Mouse (Mus musculus) heart, embryonic 16.5 days (tissue): ENCODE data around the gene Trmt13. TPM values are rescaled to one million over a fixed set of nuclear protein-coding genes. Genes with fewer than 3 reads are reported as not detected.

Experiments
- ATAC-seq: fragments of 200-750 bp; cut with Nextera tagmentation; replicated peaks from 2 replicates; pipeline ENCODE4 v1.8.0; 2017; ENCODE audit warnings: moderate number of reproducible peaks; ENCODE audit not compliant: insufficient read depth, low FRiP score; ENCODE audit errors: extremely low read depth
- H3K27ac ChIP-seq: fragments of 300-500 bp; sonication (generic); 2 replicates; pipeline ENCODE4 v1.5.1; 2014; ENCODE audit warnings: mild to moderate bottlenecking, low read length, control low read depth, moderate library complexity
- H3K27me3 ChIP-seq: fragments of 300-500 bp; sonication (generic); 2 replicates; pipeline ENCODE4 v1.6.1; 2014; ENCODE audit warnings: low read length, mixed read lengths; ENCODE audit not compliant: control insufficient read depth, insufficient read depth
- H3K36me3 ChIP-seq: fragments of 300-500 bp; sonication (generic); 2 replicates; pipeline ENCODE4 v1.6.1; 2014; ENCODE audit not compliant: control insufficient read depth, insufficient read depth
- H3K4me1 ChIP-seq: fragments of 300-500 bp; sonication (generic); 2 replicates; pipeline ENCODE4 v1.6.1; 2014; ENCODE audit warnings: low read length, mixed read lengths; ENCODE audit not compliant: control insufficient read depth, insufficient read depth
- H3K4me2 ChIP-seq: fragments of 300-500 bp; sonication (generic); 2 replicates; pipeline ENCODE4 v1.6.1; 2014; ENCODE audit warnings: low read depth, mild to moderate bottlenecking, control low read depth, low read length
- H3K4me3 ChIP-seq: fragments of 300-500 bp; sonication (generic); 2 replicates; pipeline ENCODE4 v1.5.1; 2014; ENCODE audit warnings: mild to moderate bottlenecking, control low read depth, low read length
- H3K9ac ChIP-seq: fragments of 300-500 bp; sonication (generic); 2 replicates; pipeline ENCODE4 v1.6.1; 2014; ENCODE audit warnings: low read length, control low read depth
- H3K9me3 ChIP-seq: fragments of 300-500 bp; sonication (generic); replicated peaks from 2 replicates; pipeline ENCODE4 v1.6.1; 2016; ENCODE audit warnings: low read length; ENCODE audit not compliant: control insufficient read depth
- WGBS: fragments of 180-500 bp; shearing (Covaris S2); extraction: QIAGEN DNeasy Blood & Tissue Kit; methylation state at CpG from one replicate; pipeline ENCODE4 v1.1.7; 2014; 5-methylcytosine and 5-hydroxymethylcytosine counted together
- polyA plus RNA-seq: library from polyadenylated mRNA; unstranded; fragments of >200 nt; fragmentation: Nextera tagmentation; extraction: Ambion mirVana; gene quantifications from 2 replicates; pipeline ENCODE4 v1.2.1, GENCODE M21; 2015

Gene Trmt13
- polyA plus RNA-seq, 1 experiment from 2014 or later, result 18.9 TPM

DNA sequence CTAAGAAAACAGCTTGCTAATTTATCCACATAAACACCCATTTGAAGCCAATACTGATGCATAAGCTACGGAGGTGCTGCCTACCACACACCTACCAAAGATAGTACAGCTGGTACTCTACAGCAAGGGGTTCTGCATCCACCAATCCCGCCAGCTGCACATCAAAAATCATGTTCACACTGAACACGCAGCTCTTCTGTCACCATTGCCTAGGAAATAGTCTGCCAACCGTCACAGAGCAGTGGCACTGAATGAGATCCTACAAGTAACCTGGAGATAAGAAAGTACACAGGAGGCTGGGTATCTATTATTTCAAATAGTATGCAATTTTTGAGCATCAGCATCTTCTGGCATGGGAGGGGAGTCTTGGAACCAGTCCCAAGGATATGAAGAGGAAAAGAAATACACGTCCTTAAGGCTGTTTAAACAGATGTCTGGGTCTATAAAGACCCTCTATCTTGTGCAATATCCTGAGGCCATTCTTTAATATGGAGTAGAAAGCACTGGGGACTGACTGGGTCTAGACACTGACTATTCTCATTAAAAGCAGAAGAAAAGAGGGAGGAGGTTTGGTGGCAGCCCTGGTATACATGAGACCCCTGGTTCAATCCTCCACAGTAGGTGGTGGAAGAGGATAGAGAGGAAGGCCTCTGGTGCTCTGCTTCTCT, 39.0 kb upstream of the Trmt13 start:
- Histone ChIP-seq H3K27me3 (no peaks in the 10 kb centered on the region), H3K4me1 (peaks cover 23% of the 10 kb centered on the region), H3K36me3 (peaks cover 6% of the 10 kb centered on the region; the same call in 1 of the 2 replicates), H3K4me2 (no peak overlapping the region), H3K9me3 (no peaks in the 10 kb centered on the region), H3K27ac (no peak overlapping the region), H3K4me3 (no peak overlapping the region), H3K9ac (no peak overlapping the region)
- no peak for ATAC-seq
- 45% methylated on average over 5 of the region's 5 CpGs for WGBS

- Histone ChIP-seq H3K36me3 (peaks cover 11% of the 10 kb centered on the region), H3K27me3 (no peaks in the 10 kb centered on the region), H3K9me3 (no peaks in the 10 kb centered on the region), H3K4me1 (peaks cover 19% of the 10 kb centered on the region), H3K9ac (no peak overlapping the region; the same call in 1 of the 2 replicates), H3K4me3 (no peak overlapping the region), H3K4me2 (no peak overlapping the region), H3K27ac (no peak overlapping the region)
- no peak for ATAC-seq
- 32% methylated on average over 3 of the region's 3 CpGs for WGBS
Observed at GRCm38 (mm10) chr3:116652033-116652446, 37.7 kb upstream of the Trmt13 start.

DNA sequence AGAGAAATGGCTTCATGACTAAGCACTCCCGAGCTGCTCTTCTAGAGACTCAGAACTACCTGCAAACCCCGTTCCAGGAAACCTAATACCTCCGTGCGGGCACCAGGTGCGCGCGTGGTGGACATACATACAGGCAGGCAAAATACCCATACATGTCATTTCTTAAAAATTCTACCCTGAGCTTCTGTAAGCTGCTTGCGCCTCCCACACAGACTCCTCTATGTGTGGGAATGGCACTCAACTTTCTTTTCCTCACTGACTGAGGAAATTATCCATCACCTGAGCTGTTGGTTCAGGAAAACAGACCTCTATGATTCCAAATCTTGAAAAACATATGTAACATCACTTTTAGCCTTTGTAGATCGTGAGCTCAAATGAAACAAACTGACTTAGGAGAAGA, 36.3 kb upstream of the Trmt13 start:
- no peak overlapping the region for H3K27ac ChIP-seq
- peaks cover 19% of the 10 kb centered on the region for H3K36me3 ChIP-seq
- H3K27me3 ChIP-seq, result no peaks in the 10 kb centered on the region
- H3K9ac ChIP-seq, result no peak overlapping the region
- H3K4me3 ChIP-seq, result no peak overlapping the region
- H3K4me1 ChIP-seq, result peaks cover 17% of the 10 kb centered on the region
- no peaks in the 10 kb centered on the region for H3K9me3 ChIP-seq
- H3K4me2 ChIP-seq, result no peak overlapping the region
- ATAC-seq, result no peak
- 96% methylated on average over 9 of the region's 9 CpGs for WGBS

GRCm38 (mm10) chr3:116648805-116649204, 34.4 kb upstream of the Trmt13 start:
- Histone ChIP-seq H3K4me3 (no peak overlapping the region), H3K4me2 (no peak overlapping the region), H3K9ac (no peak overlapping the region), H3K27ac (no peak overlapping the region), H3K4me1 (peaks cover 16% of the 10 kb centered on the region), H3K27me3 (no peaks in the 10 kb centered on the region), H3K36me3 (peaks cover 28% of the 10 kb centered on the region), H3K9me3 (no peaks in the 10 kb centered on the region)
- WGBS, result 93% methylated on average over 7 of the region's 7 CpGs
- no peak for ATAC-seq

DNA sequence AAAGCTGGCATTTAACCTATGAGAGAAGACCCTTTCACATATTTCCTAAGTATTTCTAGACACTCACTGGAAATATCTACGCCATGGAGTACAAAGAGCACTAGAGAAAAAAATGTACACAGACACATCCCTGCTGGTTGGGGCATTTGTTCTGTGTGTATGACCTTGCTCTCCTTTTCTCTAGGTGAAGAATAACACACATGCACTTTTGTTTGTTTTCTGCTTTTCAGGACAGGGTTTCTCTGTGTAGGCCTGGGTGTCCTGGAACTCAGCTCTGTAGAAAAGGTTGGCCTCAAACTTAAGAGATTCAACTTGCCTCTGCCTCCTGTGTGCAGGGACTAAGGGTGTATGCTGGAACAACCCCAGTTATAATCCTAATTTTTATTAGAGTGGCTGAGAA, 32.0 kb upstream of the Trmt13 start:
- peaks cover 31% of the 10 kb centered on the region for H3K36me3 ChIP-seq
- ATAC-seq, result no peak
- WGBS, result 91% methylated on average over 1 of the region's 1 CpGs
- H3K4me2 ChIP-seq, result no peak overlapping the region
- no peaks in the 10 kb centered on the region for H3K9me3 ChIP-seq
- H3K4me3 ChIP-seq, result no peak overlapping the region
- no peaks in the 10 kb centered on the region for H3K4me1 ChIP-seq
- no peak overlapping the region for H3K27ac ChIP-seq
- no peaks in the 10 kb centered on the region for H3K27me3 ChIP-seq
- no peak overlapping the region for H3K9ac ChIP-seq

DNA sequence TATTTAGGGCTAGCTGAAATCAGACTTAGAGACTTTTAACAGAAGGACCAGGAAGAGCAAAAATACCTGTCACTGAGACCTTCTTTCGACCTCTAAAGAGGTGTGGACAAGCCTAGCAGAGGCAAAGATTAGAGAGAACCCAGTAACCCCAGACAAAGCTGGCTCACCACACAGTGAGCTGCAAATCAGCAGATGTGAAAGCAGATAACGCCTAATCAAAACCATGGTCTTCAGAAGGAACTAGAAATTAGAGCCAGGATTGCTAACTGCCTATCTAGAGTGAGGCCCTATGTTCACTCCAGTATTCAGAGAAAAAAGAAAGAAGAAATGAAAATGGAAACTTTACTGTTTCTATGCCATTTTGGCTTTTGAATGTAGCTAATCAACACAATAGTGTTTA, 28.0 kb upstream of the Trmt13 start:
- Histone ChIP-seq H3K27ac (no peak overlapping the region), H3K9ac (no peak overlapping the region), H3K4me3 (no peak overlapping the region), H3K36me3 (peaks cover 42% of the 10 kb centered on the region), H3K9me3 (no peaks in the 10 kb centered on the region), H3K4me2 (no peak overlapping the region), H3K4me1 (no peaks in the 10 kb centered on the region), H3K27me3 (no peaks in the 10 kb centered on the region)
- WGBS, result 81% methylated on average over 2 of the region's 2 CpGs
- ATAC-seq, result no peak

DNA sequence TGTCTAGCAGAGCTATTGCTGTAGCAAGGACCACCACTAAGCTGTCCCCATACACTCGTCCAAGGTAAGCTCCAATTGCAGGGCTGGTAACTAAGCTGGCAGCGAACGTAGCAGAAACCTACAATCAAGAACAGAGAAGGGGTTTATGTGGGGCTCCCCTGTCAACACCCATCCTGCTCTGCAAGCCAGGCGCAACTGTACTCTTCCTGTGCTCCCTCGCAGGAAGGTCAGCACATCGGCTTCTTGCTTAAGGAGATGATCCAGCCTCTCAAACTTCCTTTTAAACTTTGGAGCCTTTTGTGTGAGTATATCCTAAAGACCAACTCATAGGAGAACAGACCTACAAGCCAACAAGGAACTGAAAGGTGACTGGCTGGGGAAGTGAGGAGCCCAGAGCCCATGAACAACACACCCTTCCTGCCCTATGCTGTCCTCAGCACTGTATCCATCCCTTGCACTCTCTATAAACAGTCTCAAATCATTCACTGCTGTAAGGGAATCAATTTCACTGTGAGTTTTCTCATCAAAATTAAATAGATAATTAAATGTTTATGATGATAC, 27.5 kb upstream of the Trmt13 start:
- Histone ChIP-seq H3K36me3 (peaks cover 40% of the 10 kb centered on the region), H3K27me3 (no peaks in the 10 kb centered on the region), H3K9me3 (no peaks in the 10 kb centered on the region), H3K27ac (no peak overlapping the region), H3K4me1 (no peaks in the 10 kb centered on the region), H3K4me3 (no peak overlapping the region), H3K4me2 (no peak overlapping the region), H3K9ac (no peak overlapping the region)
- ATAC-seq, result no peak
- WGBS, result 88% methylated on average over 6 of the region's 6 CpGs

GRCm38 (mm10) chr3:116640024-116640423, 25.6 kb upstream of the Trmt13 start:
- Histone ChIP-seq H3K4me2 (no peak overlapping the region), H3K36me3 (peaks cover 39% of the 10 kb centered on the region), H3K4me1 (no peaks in the 10 kb centered on the region), H3K4me3 (no peak overlapping the region), H3K27ac (no peak overlapping the region), H3K27me3 (no peaks in the 10 kb centered on the region), H3K9me3 (no peaks in the 10 kb centered on the region), H3K9ac (no peak overlapping the region)
- WGBS, result 81% methylated on average over 1 of the region's 1 CpGs
- no peak for ATAC-seq

DNA sequence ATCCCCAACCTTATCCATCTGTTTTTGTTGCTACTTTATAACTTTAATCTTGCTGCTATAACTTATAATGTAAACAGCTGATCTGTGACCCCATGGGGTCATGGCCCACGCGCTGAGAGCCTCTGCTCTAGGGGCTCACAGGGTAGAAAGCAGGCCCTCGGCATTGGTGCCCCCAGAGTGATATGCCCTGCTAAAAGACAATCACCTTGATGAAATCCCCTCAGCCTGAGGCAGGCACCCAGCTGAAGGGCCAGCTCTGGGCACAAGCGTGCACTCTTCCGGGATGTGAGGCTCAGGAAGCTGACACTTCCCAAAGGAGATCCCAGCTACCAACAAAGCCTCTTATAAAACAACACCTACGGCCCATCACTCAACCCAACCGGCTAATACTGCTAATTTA, 24.2 kb upstream of the Trmt13 start:
- H3K36me3 ChIP-seq, result peaks cover 47% of the 10 kb centered on the region
- H3K4me2 ChIP-seq, result no peak overlapping the region
- no peak overlapping the region for H3K9ac ChIP-seq
- ATAC-seq, result no peak
- no peak overlapping the region for H3K4me3 ChIP-seq
- no peaks in the 10 kb centered on the region for H3K9me3 ChIP-seq
- no peak overlapping the region for H3K27ac ChIP-seq
- H3K27me3 ChIP-seq, result no peaks in the 10 kb centered on the region
- WGBS, result 93% methylated on average over 7 of the region's 7 CpGs
- no peaks in the 10 kb centered on the region for H3K4me1 ChIP-seq
